In the genomic region with DNA sequence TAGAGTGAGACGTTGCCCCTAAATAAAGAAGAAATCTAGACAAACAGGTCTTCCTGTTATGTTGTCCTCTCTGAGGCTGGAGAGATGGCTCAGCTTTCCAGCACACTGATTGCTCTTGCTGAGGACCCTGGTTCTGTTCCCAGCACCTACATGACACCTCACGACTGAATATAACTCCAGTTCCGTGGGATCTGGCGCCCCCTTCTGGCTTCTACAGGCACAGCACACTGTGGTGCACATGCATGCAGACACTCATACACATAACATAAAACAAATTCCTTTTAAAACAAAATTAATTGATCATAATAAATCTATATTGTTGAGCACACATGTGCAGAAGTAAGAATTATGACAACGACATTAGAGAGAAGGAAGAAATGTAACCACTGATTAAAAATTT, we compare ENCODE assay signal across 19 mouse cellular contexts. TPM values are rescaled to one million over a fixed set of nuclear protein-coding genes. Genes with fewer than 3 reads are reported as not detected.
"Had no signal": no experiment of that assay in that cellular context is flagged by ENCODE, and none has a peak within 500 bp of the region (broad histone marks: within the 10 kb centered on the region; RNA-seq: fewer than 3 reads in every experiment).

No protein-coding gene starts in this region.

- H3K36me3 ChIP-seq: limb, embryonic 12.5 days; liver, embryonic 12.5 days; lung, embryonic 15.5 days had no signal

- DNase-seq: kidney, adult 2 months; kidney, postnatal 25 days; layer of hippocampus, adult 9-11 months; lung, postnatal 14 days; right cerebral cortex, adult 18-20 months; right cerebral cortex, postnatal 25 days; thymus, postnatal 36 days had no signal

- H3K4me1 ChIP-seq: limb, embryonic 12.5 days; liver, embryonic 12.5 days had no signal

- H3K27me3 ChIP-seq: limb, embryonic 12.5 days; liver, embryonic 12.5 days; lung, embryonic 15.5 days had no signal

- H3K4me3 ChIP-seq: limb, embryonic 12.5 days; liver, embryonic 12.5 days; lung, embryonic 15.5 days; megakaryocyte, embryonic 14.5 days had no signal

- H3K27ac ChIP-seq: limb, embryonic 12.5 days; liver, embryonic 12.5 days; lung, embryonic 15.5 days; macrophage had no signal

RNA-seq across cellular contexts. Expression of gene Serpina9, which starts 8.9 kb away (rescaled TPM):
- polyA plus RNA-seq: kidney, adult 2 months; limb, embryonic 12.5 days; liver, embryonic 12.5 days; liver, embryonic 16.5 days; macrophage; midbrain, embryonic 11.5 days; midbrain, embryonic 16.5 days; neural tube, embryonic 14.5 days had no signal

RNA-seq across cellular contexts. Expression of gene Serpina11, which starts 14.9 kb away (rescaled TPM):
- total RNA-seq: left cerebral cortex, postnatal 36 days had no signal
- polyA plus RNA-seq: intestine, embryonic 14.5 days; kidney, embryonic 16.5 days; limb, embryonic 12.5 days; lung, embryonic 15.5 days; macrophage; midbrain, embryonic 11.5 days; midbrain, embryonic 16.5 days; neural tube, embryonic 14.5 days had no signal

RNA-seq across cellular contexts. Expression of gene Serpina12, which starts 39.6 kb away (rescaled TPM):
- total RNA-seq: left cerebral cortex, postnatal 36 days had no signal
- polyA plus RNA-seq: intestine, embryonic 14.5 days; kidney, adult 2 months; kidney, embryonic 16.5 days; limb, embryonic 12.5 days; liver, embryonic 12.5 days; lung, embryonic 15.5 days; macrophage; midbrain, embryonic 11.5 days; midbrain, embryonic 16.5 days; neural tube, embryonic 14.5 days had no signal

RNA-seq across cellular contexts. Expression of gene Serpina1e, which starts 45.9 kb away (rescaled TPM):
- total RNA-seq: left cerebral cortex, postnatal 36 days had no signal
- polyA plus RNA-seq: limb, embryonic 12.5 days; macrophage; midbrain, embryonic 11.5 days; midbrain, embryonic 16.5 days; neural tube, embryonic 14.5 days had no signal
